Mouse (Mus musculus) neural tube, embryonic 12.5 days (tissue): ENCODE results near the gene Acbd6. TPM values are rescaled to one million over a fixed set of nuclear protein-coding genes. Genes with fewer than 3 reads are reported as not detected.
A peak's percentile ranks its signal among the peaks of the same experiment; 100 is the strongest.

Experiments
- ATAC-seq: fragments of 200-750 bp; cut with Nextera tagmentation; 2 replicates; pipeline ENCODE4 v1.8.0; 2017; ENCODE audit warnings: low read depth, mild to moderate bottlenecking, moderate TSS enrichment, moderate library complexity; ENCODE audit not compliant: low FRiP score
- H3K27ac ChIP-seq: fragments of 300-500 bp; sonication (generic); 2 replicates; pipeline ENCODE4 v1.5.1; 2016
- H3K27me3 ChIP-seq: fragments of 300-500 bp; sonication (generic); replicated peaks from 2 replicates; pipeline ENCODE4 v1.6.1; 2016; ENCODE audit warnings: mild to moderate bottlenecking
- H3K36me3 ChIP-seq: fragments of 300-500 bp; sonication (generic); 2 replicates; pipeline ENCODE4 v1.6.1; 2016; ENCODE audit warnings: mild to moderate bottlenecking
- H3K4me1 ChIP-seq: fragments of 300-500 bp; sonication (generic); 2 replicates; pipeline ENCODE4 v1.6.1; 2016
- H3K4me2 ChIP-seq: fragments of 300-500 bp; sonication (generic); replicated peaks from 2 replicates; pipeline ENCODE4 v1.6.1; 2016; ENCODE audit warnings: mild to moderate bottlenecking
- H3K4me3 ChIP-seq: fragments of 300-500 bp; sonication (generic); 2 replicates; pipeline ENCODE4 v1.5.1; 2016
- H3K9ac ChIP-seq: fragments of 300-500 bp; sonication (generic); 2 replicates; pipeline ENCODE4 v1.6.1; 2016; ENCODE audit warnings: mild to moderate bottlenecking
- H3K9me3 ChIP-seq: fragments of 300-500 bp; sonication (generic); 2 replicates; pipeline ENCODE4 v1.6.1; 2016; ENCODE audit warnings: mild to moderate bottlenecking
- WGBS: fragments of 180-500 bp; shearing (Covaris S2); methylation state at CpG from one replicate; pipeline ENCODE4 v1.1.7; 2016; 5-methylcytosine and 5-hydroxymethylcytosine counted together
- polyA plus RNA-seq: library from polyadenylated mRNA; unstranded; fragments of >200 nt; fragmentation: Nextera tagmentation; extraction: Ambion mirVana; gene quantifications from 2 replicates; pipeline ENCODE4 v1.2.1, GENCODE M21; 2016

Acbd6 gene
- polyA plus RNA-seq, 1 experiment from 2014 or later = 97.7 TPM

DNA sequence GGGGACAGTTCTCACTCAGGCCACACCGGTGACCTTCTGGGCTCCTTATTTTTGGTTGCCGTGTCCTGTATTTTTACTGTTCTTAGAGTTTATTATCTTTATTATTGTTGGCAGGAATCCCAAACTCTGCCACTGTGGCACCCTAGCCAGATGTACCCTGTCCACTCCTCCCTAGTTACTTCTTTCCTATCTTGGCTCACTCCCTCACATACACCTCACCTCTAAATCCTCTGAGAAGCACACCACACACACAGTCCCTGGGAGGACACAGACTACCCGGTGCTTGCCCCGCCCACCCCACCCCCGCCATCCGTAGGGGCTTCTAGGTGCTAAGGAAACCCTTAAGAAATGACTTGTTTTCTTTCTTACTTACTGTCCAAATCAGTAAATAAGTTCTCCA is 117.7 kb downstream of the Acbd6 start:
- WGBS = 95% methylated on average over 6 of the region's 6 CpGs
- H3K4me1 ChIP-seq = no peaks in the 10 kb centered on the region

DNA sequence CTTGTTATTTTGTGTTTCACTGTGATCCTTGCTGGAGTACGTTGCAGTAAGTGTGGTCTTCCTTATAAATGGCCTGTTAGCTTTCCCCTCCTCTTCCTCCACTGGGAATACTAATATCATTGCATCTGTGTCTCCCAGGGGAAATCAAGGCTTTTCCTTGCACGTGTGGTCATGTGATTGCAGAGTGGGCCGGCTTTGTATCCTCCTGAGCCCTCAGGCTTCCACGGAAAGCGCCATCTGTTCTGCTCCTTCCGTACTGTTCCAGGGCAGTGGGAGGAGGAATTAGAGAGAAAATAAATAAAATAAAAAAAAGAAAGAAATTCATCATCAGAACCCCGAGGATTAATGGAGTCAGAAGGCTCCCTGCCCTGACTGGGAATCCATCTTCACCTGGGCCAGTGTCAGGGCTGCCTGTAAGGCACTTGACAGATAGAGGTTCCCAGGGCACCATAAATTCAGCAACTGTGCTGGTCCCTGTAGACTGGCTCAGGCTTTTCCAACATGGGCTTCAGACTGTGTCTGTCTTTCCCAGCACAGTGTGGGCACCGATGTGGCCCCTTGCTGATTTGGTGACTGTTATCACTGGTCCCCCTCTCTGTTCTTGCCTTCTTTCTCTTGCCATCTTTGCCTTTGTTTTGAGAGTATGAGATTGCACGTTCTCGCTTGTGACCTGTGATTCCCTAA is 123.3 kb downstream of the Acbd6 start:
- no peaks in the 10 kb centered on the region for H3K9me3 ChIP-seq
- H3K4me2 ChIP-seq = peak overlapping the region; percentile 7; the same call in 1 of the 2 replicates
- 55% methylated on average over 10 of the region's 10 CpGs for WGBS

More for the DNA sequence above, 117.7 kb downstream of the Acbd6 start:
- H3K27ac ChIP-seq = no peak overlapping the region
- no peaks in the 10 kb centered on the region for H3K36me3 ChIP-seq
- H3K27me3 ChIP-seq = no peaks in the 10 kb centered on the region
- H3K4me2 ChIP-seq = no peak overlapping the region
- no peaks in the 10 kb centered on the region for H3K9me3 ChIP-seq
- ATAC-seq = no peak
- H3K9ac ChIP-seq = no peak overlapping the region
- no peak overlapping the region for H3K4me3 ChIP-seq

GRCm38 (mm10) chr1:155686816-155687215 is 128.9 kb downstream of the Acbd6 start:
- H3K4me2 ChIP-seq = no peak overlapping the region
- no peaks in the 10 kb centered on the region for H3K27me3 ChIP-seq
- 0 out of 2 replicates have a peak overlapping the region, but pooled peaks have one; percentile 7 for H3K27ac ChIP-seq
- H3K4me1 ChIP-seq = peaks cover 3% of the 10 kb centered on the region; the same call in 1 of the 2 replicates
- no peaks in the 10 kb centered on the region for H3K36me3 ChIP-seq
- no peak overlapping the region for H3K9ac ChIP-seq
- 83% methylated on average over 15 of the region's 15 CpGs for WGBS
- H3K9me3 ChIP-seq = no peaks in the 10 kb centered on the region
- no peak for ATAC-seq
- H3K4me3 ChIP-seq = no peak overlapping the region

More for the DNA sequence above, 123.3 kb downstream of the Acbd6 start:
- no peaks in the 10 kb centered on the region for H3K36me3 ChIP-seq
- no peak overlapping the region for H3K4me3 ChIP-seq
- H3K4me1 ChIP-seq = no peaks in the 10 kb centered on the region; the same call in none of the 2 replicates
- H3K27ac ChIP-seq = peak overlapping the region; percentile 12; the same call in 1 of the 2 replicates
- no peak overlapping the region for H3K9ac ChIP-seq
- no peaks in the 10 kb centered on the region for H3K27me3 ChIP-seq
- ATAC-seq = peak; percentile 90

DNA sequence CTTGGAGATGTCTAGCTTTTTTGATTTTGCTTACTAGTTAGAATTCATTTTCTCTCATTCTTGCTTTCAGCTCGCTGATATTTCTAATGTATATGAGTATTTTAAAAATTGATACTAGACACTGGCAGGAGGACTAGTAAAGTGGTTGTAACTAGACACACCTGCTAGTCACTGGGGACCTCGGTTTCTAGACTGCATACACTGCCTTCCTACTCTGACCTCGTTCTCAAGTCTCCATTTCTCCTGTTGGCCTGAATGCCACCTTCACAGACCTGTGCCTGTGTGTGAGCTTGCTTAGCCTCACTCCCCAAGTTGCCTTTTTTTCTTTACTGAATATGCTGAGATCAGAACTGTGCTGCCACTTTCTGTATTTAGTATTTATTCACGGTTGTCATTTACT is 131.2 kb downstream of the Acbd6 start:
- 83% methylated on average over 4 of the region's 4 CpGs for WGBS
- no peak overlapping the region for H3K9ac ChIP-seq
- H3K4me2 ChIP-seq = no peak overlapping the region
- H3K27me3 ChIP-seq = no peaks in the 10 kb centered on the region
- no peaks in the 10 kb centered on the region for H3K36me3 ChIP-seq
- H3K9me3 ChIP-seq = no peaks in the 10 kb centered on the region
- ATAC-seq = no peak
- H3K4me3 ChIP-seq = no peak overlapping the region
- 0 out of 2 replicates have a peak, but pooled peaks cover 11% of the 10 kb centered on the region for H3K4me1 ChIP-seq
- no peak overlapping the region for H3K27ac ChIP-seq

GRCm38 (mm10) chr1:155689558-155689957 is 131.6 kb downstream of the Acbd6 start:
- no peaks in the 10 kb centered on the region for H3K9me3 ChIP-seq
- ATAC-seq = no peak
- H3K27me3 ChIP-seq = no peaks in the 10 kb centered on the region
- H3K9ac ChIP-seq = no peak overlapping the region
- no peaks in the 10 kb centered on the region for H3K36me3 ChIP-seq
- H3K4me3 ChIP-seq = no peak overlapping the region
- WGBS = 84% methylated on average over 5 of the region's 5 CpGs
- H3K4me2 ChIP-seq = no peak overlapping the region
- no peak overlapping the region for H3K27ac ChIP-seq
- 0 out of 2 replicates have a peak, but pooled peaks cover 11% of the 10 kb centered on the region for H3K4me1 ChIP-seq

GRCm38 (mm10) chr1:155692230-155692629 is 134.3 kb downstream of the Acbd6 start:
- 93% methylated on average over 6 of the region's 6 CpGs for WGBS
- no peak overlapping the region for H3K9ac ChIP-seq
- no peak for ATAC-seq
- no peak overlapping the region for H3K4me2 ChIP-seq
- no peak overlapping the region for H3K27ac ChIP-seq
- no peak overlapping the region for H3K4me3 ChIP-seq
- 0 out of 2 replicates have a peak, but pooled peaks cover 9% of the 10 kb centered on the region for H3K4me1 ChIP-seq
- no peaks in the 10 kb centered on the region for H3K27me3 ChIP-seq
- no peaks in the 10 kb centered on the region for H3K9me3 ChIP-seq
- H3K36me3 ChIP-seq = no peaks in the 10 kb centered on the region

- no peaks in the 10 kb centered on the region for H3K9me3 ChIP-seq
- no peak overlapping the region for H3K9ac ChIP-seq
- H3K36me3 ChIP-seq = no peaks in the 10 kb centered on the region
- WGBS = 81% methylated on average over 11 of the region's 11 CpGs
- H3K4me1 ChIP-seq = 0 out of 2 replicates have a peak, but pooled peaks cover 9% of the 10 kb centered on the region
- no peak overlapping the region for H3K4me3 ChIP-seq
- no peak for ATAC-seq
- H3K27me3 ChIP-seq = no peaks in the 10 kb centered on the region
- H3K4me2 ChIP-seq = no peak overlapping the region
- H3K27ac ChIP-seq = no peak overlapping the region
These were observed 135.1 kb downstream of the Acbd6 start for GRCm38 (mm10) chr1:155693026-155693425.

DNA sequence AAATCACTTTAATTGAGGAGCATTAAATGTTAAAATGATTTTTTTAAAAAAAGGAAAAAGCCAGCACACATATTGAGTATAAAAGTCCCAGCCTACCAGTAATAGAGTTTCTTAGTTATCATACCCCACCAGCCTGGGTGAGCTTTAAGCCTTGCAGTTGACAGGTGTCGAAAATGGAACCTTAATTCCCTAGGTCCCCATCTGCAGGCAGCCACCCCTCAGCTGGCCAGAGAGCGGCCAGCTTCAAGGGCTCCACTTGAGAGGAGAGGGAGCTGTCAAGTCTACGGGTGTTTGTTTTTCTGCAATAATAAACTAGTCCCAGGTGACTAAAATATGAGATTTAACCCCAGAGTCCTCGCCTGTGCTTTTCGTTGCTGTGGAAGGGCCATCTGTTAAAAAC is 135.5 kb downstream of the Acbd6 start:
- H3K36me3 ChIP-seq = no peaks in the 10 kb centered on the region
- H3K27me3 ChIP-seq = no peaks in the 10 kb centered on the region
- peaks cover 12% of the 10 kb centered on the region; the same call in 1 of the 2 replicates for H3K4me1 ChIP-seq
- no peak overlapping the region for H3K4me2 ChIP-seq
- H3K9me3 ChIP-seq = no peaks in the 10 kb centered on the region
- H3K27ac ChIP-seq = no peak overlapping the region
- ATAC-seq = no peak
- no peak overlapping the region for H3K9ac ChIP-seq
- H3K4me3 ChIP-seq = no peak overlapping the region
- 41% methylated on average over 5 of the region's 5 CpGs for WGBS

- Histone ChIP-seq H3K27ac (no peak overlapping the region), H3K9me3 (no peaks in the 10 kb centered on the region), H3K4me2 (no peak overlapping the region), H3K4me1 (peaks cover 4% of the 10 kb centered on the region; the same call in 1 of the 2 replicates), H3K4me3 (no peak overlapping the region), H3K27me3 (no peaks in the 10 kb centered on the region), H3K36me3 (no peaks in the 10 kb centered on the region), H3K9ac (no peak overlapping the region)
- ATAC-seq = peak; percentile 58
- 48% methylated on average over 17 of the region's 17 CpGs for WGBS
These were observed 140.6 kb downstream of the Acbd6 start for GRCm38 (mm10) chr1:155698373-155699159.

DNA sequence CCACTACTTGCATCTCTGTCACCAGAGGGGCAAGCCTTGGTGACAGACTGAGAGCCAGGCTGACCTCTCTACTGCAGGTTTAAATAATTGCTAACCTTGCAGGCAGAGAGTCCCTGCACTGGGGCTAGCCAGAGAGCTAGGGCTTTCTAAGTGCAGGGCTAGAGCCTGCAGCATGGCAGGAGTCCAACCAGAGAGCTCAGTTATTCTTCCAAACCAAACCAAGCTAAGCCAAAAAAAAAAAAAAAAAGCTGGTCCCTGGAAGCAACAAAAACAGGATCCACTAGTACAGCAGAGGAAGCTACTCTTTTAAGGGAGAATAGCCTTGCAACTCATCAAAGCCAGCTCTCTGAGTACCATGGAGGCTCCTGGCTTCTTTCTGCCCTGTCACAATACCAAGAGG is 143.0 kb downstream of the Acbd6 start:
- Histone ChIP-seq H3K4me1 (peaks cover 8% of the 10 kb centered on the region), H3K36me3 (no peaks in the 10 kb centered on the region), H3K27ac (no peak overlapping the region), H3K9ac (no peak overlapping the region), H3K4me3 (no peak overlapping the region), H3K27me3 (no peaks in the 10 kb centered on the region), H3K9me3 (no peaks in the 10 kb centered on the region), H3K4me2 (no peak overlapping the region)
- ATAC-seq = no peak

DNA sequence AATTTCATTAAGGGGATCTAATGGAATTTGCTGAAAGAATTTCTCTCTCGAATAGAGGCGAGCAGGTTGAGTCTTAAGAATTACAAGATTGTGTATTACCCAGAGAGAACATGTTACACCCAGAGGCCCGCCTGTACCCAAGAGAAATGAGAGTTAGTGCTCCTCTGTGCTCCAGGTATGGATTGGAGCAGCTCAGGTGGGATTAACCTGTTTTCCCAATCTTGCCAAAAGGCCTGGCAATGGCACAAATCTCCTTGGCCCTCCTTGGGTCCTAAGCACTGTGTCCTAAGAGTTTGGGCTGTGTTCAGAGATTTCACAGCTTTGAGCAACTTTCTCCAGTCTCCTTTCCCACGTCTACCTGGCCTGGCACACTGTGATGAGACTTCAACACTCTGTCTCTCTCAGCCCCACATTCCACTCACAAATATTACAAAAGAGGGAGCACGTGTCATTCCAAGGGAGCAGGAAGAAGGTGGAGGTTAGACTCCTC is 145.3 kb downstream of the Acbd6 start:
- 88% methylated on average over 5 of the region's 5 CpGs for WGBS
- H3K9me3 ChIP-seq = no peaks in the 10 kb centered on the region
- H3K4me1 ChIP-seq = peaks cover 6% of the 10 kb centered on the region
- H3K4me3 ChIP-seq = no peak overlapping the region
- 0 out of 2 replicates have a peak, but pooled peaks cover 1% of the 10 kb centered on the region for H3K27me3 ChIP-seq
- no peaks in the 10 kb centered on the region for H3K36me3 ChIP-seq
- H3K9ac ChIP-seq = no peak overlapping the region
- no peak for ATAC-seq
- H3K27ac ChIP-seq = no peak overlapping the region
- no peak overlapping the region for H3K4me2 ChIP-seq

- Histone ChIP-seq H3K4me1 (peaks cover 4% of the 10 kb centered on the region; the same call in 1 of the 2 replicates), H3K9me3 (no peaks in the 10 kb centered on the region), H3K9ac (no peak overlapping the region), H3K27ac (no peak overlapping the region), H3K4me2 (no peak overlapping the region), H3K27me3 (0 out of 2 replicates have a peak, but pooled peaks cover 2% of the 10 kb centered on the region), H3K4me3 (no peak overlapping the region), H3K36me3 (no peaks in the 10 kb centered on the region)
- 0 out of 2 replicates have a peak, but pooled peaks have one; percentile 41 for ATAC-seq
- WGBS = 50% methylated on average over 5 of the region's 5 CpGs
These were observed 146.3 kb downstream of the Acbd6 start for GRCm38 (mm10) chr1:155704182-155704581.
